Mouse (Mus musculus) midbrain, postnatal 0 days (tissue): ENCODE results near the gene Pdcd1. TPM values are rescaled to one million over a fixed set of nuclear protein-coding genes. Genes with fewer than 3 reads are reported as not detected.

ENCODE experiments used
- ATAC-seq: fragments of 200-750 bp; cut with Nextera tagmentation; 2 replicates; pipeline ENCODE4 v1.8.0; 2017; ENCODE audit warnings: moderate number of reproducible peaks, mild to moderate bottlenecking, moderate TSS enrichment, moderate library complexity; ENCODE audit not compliant: low FRiP score
- DNase-seq: peaks from one replicate; pipeline ENCODE4 v3.0.0-alpha.2; 2015; ENCODE audit warnings: low spot score
- H3K27ac ChIP-seq: fragments of 300-500 bp; sonication (generic); 2 replicates; pipeline ENCODE4 v1.5.1; 2014; ENCODE audit warnings: low read depth, mild to moderate bottlenecking, low read length, mixed read lengths
- H3K27me3 ChIP-seq: fragments of 300-500 bp; sonication (generic); 2 replicates; pipeline ENCODE4 v1.6.1; 2014; ENCODE audit warnings: low read length, control low read depth, mixed read lengths; ENCODE audit not compliant: insufficient read depth
- H3K36me3 ChIP-seq: fragments of 300-500 bp; sonication (generic); 2 replicates; pipeline ENCODE4 v1.6.1; 2014; ENCODE audit warnings: low read length, control low read depth, mixed read lengths; ENCODE audit not compliant: insufficient read depth
- H3K4me1 ChIP-seq: fragments of 300-500 bp; sonication (generic); 2 replicates; pipeline ENCODE4 v1.6.1; 2014; ENCODE audit warnings: mild to moderate bottlenecking, control low read depth, antibody characterized with exemption, low read length, mixed read lengths; ENCODE audit not compliant: insufficient read depth
- H3K4me2 ChIP-seq: fragments of 300-500 bp; sonication (generic); 2 replicates; pipeline ENCODE4 v1.6.1; 2014; ENCODE audit warnings: low read depth, mild to moderate bottlenecking, low read length, mixed read lengths; ENCODE audit not compliant: poor library complexity, severe bottlenecking
- H3K4me3 ChIP-seq: fragments of 300-500 bp; sonication (generic); 2 replicates; pipeline ENCODE4 v1.5.1; 2014; ENCODE audit warnings: low read depth, mild to moderate bottlenecking, low read length, moderate library complexity
- H3K9ac ChIP-seq: fragments of 300-500 bp; sonication (generic); replicated peaks from 2 replicates; pipeline ENCODE4 v1.6.1; 2014; ENCODE audit warnings: mild to moderate bottlenecking, low read length, moderate library complexity, mixed read lengths; ENCODE audit not compliant: poor library complexity, severe bottlenecking
- H3K9me3 ChIP-seq: fragments of 300-500 bp; sonication (generic); 2 replicates; pipeline ENCODE4 v1.6.1; 2016; ENCODE audit warnings: low read length, control low read depth
- CTCF ChIP-seq: IDR thresholded peaks from 2 replicates; pipeline ENCODE4 v1.5.1; 2016; ENCODE audit warnings: antibody characterized with exemption, mild to moderate bottlenecking
- WGBS: fragments of 180-500 bp; shearing (Covaris S2); extraction: QIAGEN DNeasy Blood & Tissue Kit; methylation state at CpG from one replicate; pipeline ENCODE4 v1.1.7; 2014; 5-methylcytosine and 5-hydroxymethylcytosine counted together
- polyA plus RNA-seq: library from polyadenylated mRNA; unstranded; fragments of >200 nt; fragmentation: Nextera tagmentation; extraction: Ambion mirVana; gene quantifications from 2 replicates; pipeline ENCODE4 v1.2.1, GENCODE M21; 2015
- total RNA-seq: library from RNA; depleted of rRNA; stranded (reverse); fragments of >200 nt; gene quantifications from 2 replicates; pipeline ENCODE4 v1.2.3, GENCODE M21; 2014

Gene Pdcd1
- total and polyA plus RNA-seq, 2 experiments from 2014 or later = not detected

GRCm38 (mm10) chr1:94045559-94045958 lies 6.8 kb downstream of the Pdcd1 start:
- ATAC-seq = no peak
- no peaks in the 10 kb centered on the region for H3K9me3 ChIP-seq
- no peak for TF ChIP-seq CTCF
- H3K4me1 ChIP-seq = no peaks in the 10 kb centered on the region
- no peak for DNase-seq
- H3K4me2 ChIP-seq = no peak overlapping the region
- no peak overlapping the region for H3K27ac ChIP-seq
- H3K4me3 ChIP-seq = no peak overlapping the region
- 83% methylated on average over 3 of the region's 3 CpGs for WGBS
- H3K27me3 ChIP-seq = no peaks in the 10 kb centered on the region
- no peak overlapping the region for H3K9ac ChIP-seq
- no peaks in the 10 kb centered on the region for H3K36me3 ChIP-seq

GRCm38 (mm10) chr1:94040391-94040790 lies 12.0 kb downstream of the Pdcd1 start:
- no peak for TF ChIP-seq CTCF
- no peak overlapping the region for H3K4me3 ChIP-seq
- no peak overlapping the region for H3K9ac ChIP-seq
- H3K4me2 ChIP-seq = no peak overlapping the region
- H3K36me3 ChIP-seq = no peaks in the 10 kb centered on the region
- H3K27me3 ChIP-seq = no peaks in the 10 kb centered on the region
- no peak for ATAC-seq
- H3K27ac ChIP-seq = no peak overlapping the region
- H3K9me3 ChIP-seq = no peaks in the 10 kb centered on the region
- DNase-seq = no peak
- 91% methylated on average over 2 of the region's 2 CpGs for WGBS
- no peaks in the 10 kb centered on the region for H3K4me1 ChIP-seq

GRCm38 (mm10) chr1:94034984-94035743 lies 17.2 kb downstream of the Pdcd1 start:
- Histone ChIP-seq H3K4me2 (peak overlapping the region; percentile 71), H3K4me3 (peak overlapping the region; percentile 45), H3K9me3 (no peaks in the 10 kb centered on the region), H3K27me3 (no peaks in the 10 kb centered on the region), H3K9ac (peak overlapping the region; percentile 48), H3K4me1 (no peaks in the 10 kb centered on the region), H3K27ac (peak overlapping the region; percentile 58), H3K36me3 (no peaks in the 10 kb centered on the region)
- DNase-seq (peak; percentile 89), ATAC-seq (peak; percentile 92)
- under 1% methylated on average over 24 of the region's 25 CpGs for WGBS
- TF ChIP-seq CTCF = peak; percentile 94

- H3K4me2 ChIP-seq = no peak overlapping the region
- DNase-seq (no peak), ATAC-seq (no peak)
- H3K27ac ChIP-seq = no peak overlapping the region
- no peak overlapping the region for H3K4me3 ChIP-seq
- WGBS = 89% methylated on average over 2 of the region's 2 CpGs
- no peak for TF ChIP-seq CTCF
- no peaks in the 10 kb centered on the region for H3K9me3 ChIP-seq
- no peaks in the 10 kb centered on the region for H3K36me3 ChIP-seq
- H3K9ac ChIP-seq = no peak overlapping the region
- H3K27me3 ChIP-seq = no peaks in the 10 kb centered on the region
- no peaks in the 10 kb centered on the region for H3K4me1 ChIP-seq
Measured at GRCm38 (mm10) chr1:94033075-94033602, 19.2 kb downstream of the Pdcd1 start.

GRCm38 (mm10) chr1:94028741-94029140 lies 23.6 kb downstream of the Pdcd1 start:
- no peak for TF ChIP-seq CTCF
- H3K27me3 ChIP-seq = no peaks in the 10 kb centered on the region
- H3K9ac ChIP-seq = no peak overlapping the region
- H3K36me3 ChIP-seq = no peaks in the 10 kb centered on the region
- no peaks in the 10 kb centered on the region for H3K9me3 ChIP-seq
- no peaks in the 10 kb centered on the region for H3K4me1 ChIP-seq
- no peak for ATAC-seq
- WGBS = 98% methylated on average over 2 of the region's 2 CpGs
- no peak overlapping the region for H3K4me2 ChIP-seq
- no peak overlapping the region for H3K4me3 ChIP-seq
- DNase-seq = no peak
- no peak overlapping the region for H3K27ac ChIP-seq

GRCm38 (mm10) chr1:94027506-94028108 lies 24.7 kb downstream of the Pdcd1 start:
- no peaks in the 10 kb centered on the region for H3K4me1 ChIP-seq
- no peaks in the 10 kb centered on the region for H3K9me3 ChIP-seq
- no peak overlapping the region for H3K27ac ChIP-seq
- H3K4me2 ChIP-seq = no peak overlapping the region
- H3K27me3 ChIP-seq = no peaks in the 10 kb centered on the region
- H3K4me3 ChIP-seq = no peak overlapping the region
- H3K36me3 ChIP-seq = no peaks in the 10 kb centered on the region
- 61% methylated on average over 12 of the region's 12 CpGs for WGBS
- DNase-seq = peak; percentile 18
- TF ChIP-seq CTCF = no peak
- 0 out of 2 replicates have a peak, but pooled peaks have one; percentile 29 for ATAC-seq
- H3K9ac ChIP-seq = no peak overlapping the region
